Mouse (Mus musculus): ENCODE results near the gene Mgmt. TPM values are rescaled to one million over a fixed set of nuclear protein-coding genes. Genes with fewer than 3 reads are reported as not detected.

Gene Mgmt
- total RNA-seq, 2 experiments from 2014 or later: 1.1 to 1.3 TPM

DNA sequence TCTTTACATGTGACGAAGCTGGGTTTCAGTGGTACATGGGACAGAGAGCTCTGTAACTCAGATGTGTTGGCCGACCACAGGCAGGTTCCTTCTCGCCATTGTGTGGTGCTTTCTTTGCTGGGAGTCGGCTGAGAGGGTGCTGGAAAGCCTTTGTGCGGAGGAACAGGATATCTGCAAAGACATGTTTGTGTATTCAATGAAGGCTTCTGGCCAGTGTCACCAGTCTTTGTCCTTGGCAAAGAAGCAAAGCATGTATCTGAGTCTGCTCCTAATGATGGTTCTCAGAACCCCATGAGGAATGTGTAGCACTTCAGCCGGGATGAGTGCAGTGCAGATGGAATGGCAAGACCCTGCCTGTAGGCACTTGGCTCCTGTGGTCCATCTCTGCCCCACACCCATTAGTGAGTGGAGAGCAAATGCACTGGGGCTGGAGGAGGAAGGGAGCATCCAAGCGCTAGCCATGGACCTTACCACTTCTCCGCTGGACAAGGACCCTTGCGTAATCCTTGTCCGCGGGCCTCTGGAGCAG, 14.3 kb downstream of the Mgmt start:
- no peak for DNase-seq (ENCODE audit: low spot score in 2 of 2)

DNA sequence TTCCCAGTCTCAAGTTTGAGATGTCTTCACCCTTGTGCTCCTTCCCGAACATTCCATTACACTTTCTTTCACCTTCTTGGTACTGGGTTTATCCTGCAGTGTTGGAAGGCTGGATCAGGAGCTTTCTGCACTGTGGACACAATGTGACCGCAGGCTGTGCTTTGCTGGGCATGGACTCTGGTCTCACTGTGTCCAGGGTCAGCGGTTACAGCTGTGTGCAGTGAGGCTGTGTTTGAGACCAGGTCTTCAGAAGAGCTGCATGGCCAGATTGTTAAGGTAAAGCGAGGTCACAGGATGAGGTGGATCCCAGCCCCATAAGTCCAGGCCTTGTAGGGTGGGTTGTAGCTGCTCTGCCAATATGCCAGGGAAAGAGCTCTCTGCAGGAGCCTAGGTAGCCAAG, 18.5 kb downstream of the Mgmt start:
- DNase-seq (ENCODE audit: low spot score in 2 of 2): no peak

DNA sequence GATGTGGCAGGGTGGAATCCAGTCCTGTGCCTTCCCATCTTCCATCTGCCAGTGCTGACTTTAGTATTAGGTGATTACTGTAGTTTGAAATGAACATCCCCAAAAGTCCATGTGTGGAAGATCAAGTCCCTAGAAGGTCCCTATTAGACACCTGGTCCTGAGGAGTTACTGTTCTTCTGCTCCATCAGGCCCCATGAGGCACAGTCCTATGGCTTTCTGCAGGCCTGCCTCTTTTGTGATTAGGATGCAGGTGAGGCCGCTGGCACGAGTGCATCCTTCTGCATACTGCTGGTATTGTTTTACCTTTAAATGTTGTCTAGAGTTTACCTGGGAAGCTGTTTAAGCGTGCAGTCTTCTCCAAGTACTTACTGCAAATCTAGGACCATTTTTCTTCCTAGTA, 21.6 kb downstream of the Mgmt start:
- DNase-seq (ENCODE audit: low spot score in 2 of 2): no peak

DNA sequence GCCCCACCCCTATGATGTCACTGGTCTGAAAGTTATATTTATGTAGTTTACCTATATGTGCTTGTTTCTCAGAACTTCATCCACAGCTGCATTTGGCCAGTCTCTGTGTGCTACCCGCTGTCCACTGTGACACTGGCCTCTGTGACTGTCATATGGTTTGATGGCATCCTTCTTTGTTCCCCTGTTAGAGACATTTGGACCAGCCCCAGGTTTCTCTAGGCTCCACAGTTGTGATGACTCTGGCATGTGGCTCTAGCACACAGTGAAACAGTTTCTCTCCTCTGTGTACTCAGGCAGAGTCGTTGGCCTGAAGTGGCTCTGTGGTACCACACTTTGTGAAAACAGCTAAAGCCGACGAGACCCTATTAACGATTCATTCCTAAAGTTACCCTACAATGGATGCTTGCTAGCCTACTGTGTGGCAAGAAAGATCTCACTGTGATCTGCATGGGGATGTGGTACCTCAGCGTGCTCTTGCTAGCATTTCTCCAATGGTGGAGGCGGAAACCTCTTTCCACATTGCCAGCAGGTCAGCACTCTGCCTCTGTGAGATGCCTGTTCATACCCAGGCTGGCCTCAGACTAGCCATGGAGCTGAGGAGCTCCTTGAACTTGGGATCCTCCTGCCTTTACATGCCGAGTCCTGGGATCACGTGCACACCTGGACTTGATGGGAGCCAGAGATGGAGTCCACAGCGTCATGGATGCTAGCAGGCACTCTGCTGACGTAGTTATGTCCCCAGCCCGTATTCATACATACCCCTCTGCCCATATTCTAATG, 26.8 kb downstream of the Mgmt start:
- no peak for DNase-seq (ENCODE audit: low spot score in 2 of 2)

DNA sequence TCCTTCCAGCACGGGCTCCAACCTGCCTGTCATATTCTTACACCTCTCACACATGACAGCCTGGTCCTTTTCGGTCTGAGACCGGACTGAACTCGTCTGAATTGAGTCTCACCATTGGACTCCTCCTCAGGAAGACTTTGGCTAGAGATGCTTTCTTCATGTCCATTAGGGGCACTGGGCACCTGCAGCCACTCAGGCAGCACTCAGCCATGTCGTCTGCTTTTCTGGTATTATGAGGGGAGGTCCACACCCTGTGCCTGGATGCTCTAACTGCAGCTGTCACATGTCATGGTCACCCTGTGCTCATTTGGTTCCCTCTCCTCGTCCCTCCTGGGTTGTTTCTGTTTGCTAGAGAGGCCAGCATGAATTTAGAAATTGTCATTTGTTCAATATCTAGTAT, 27.8 kb downstream of the Mgmt start:
- no peak for DNase-seq (ENCODE audit: low spot score in 2 of 2)

DNA sequence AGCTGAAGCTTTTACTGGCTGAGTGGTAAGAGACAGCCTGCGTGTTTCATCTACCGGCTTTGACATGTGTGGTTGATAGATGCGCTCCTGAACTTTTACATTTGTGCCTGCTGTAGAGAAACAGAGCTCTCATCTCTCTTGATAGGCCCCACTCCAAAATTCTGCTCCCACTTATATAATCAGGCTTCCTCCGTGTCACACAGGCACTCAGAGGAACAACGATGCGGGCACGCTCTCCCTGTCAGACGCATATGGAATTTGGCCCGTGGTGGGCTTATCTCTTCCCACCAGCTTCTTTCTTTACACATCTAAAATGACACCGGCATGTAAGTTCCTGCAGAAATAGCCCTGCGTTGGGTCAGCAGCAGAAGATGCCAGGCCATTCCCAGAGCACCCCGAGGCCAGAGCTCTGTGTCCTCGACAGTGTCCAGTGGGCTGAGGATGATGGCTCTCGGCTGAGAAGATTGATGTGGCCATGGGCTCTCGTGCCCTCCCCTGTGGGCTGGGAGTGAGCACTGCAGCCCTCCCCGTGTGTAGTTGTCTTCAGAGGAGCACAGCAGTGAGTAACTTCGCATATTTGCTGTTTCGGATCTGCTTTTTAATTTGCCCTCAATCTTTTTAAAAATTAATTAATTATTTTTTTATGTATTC, 30.3 kb downstream of the Mgmt start:
- no peak for DNase-seq (ENCODE audit: low spot score in 2 of 2)

DNA sequence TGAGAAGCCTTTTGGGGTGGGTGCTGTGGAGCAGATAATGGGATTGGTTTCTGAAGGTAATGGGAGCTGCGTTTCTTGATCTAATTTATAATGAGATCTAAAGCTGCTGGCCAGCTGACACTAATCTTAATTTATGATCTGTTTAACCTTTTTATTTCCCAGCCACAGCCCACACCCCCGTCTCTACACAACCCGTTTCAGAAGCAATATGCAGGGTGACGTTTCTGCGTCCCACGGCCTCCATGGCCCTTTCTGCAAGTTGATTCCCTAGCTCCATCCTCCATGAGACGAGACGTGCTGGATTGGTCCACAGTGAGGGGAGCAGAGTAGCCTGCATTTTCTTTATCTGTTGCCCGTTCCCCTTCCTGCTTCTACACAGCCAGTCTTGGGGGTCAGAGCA, 31.8 kb downstream of the Mgmt start:
- no peak for DNase-seq (ENCODE audit: low spot score in 2 of 2)

DNA sequence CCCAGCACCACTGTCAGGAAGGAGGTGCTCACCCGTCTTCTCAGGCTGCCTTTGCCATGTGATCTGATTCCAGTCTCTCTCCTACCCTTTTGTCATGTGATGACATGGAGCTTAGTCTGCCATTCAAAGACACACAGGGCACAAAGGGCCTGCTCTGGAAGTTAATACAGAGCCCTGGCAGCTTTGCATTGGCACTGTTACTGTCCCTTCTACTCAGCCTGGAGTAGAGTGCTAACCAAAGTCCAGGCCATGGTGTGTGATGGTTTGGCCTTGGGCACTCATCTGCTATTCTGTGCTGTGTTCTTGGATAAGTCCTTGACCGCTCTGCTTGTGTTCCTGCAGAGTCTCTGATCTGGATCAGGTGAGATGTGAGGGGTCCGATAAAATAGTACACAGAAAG, 36.0 kb downstream of the Mgmt start:
- DNase-seq (ENCODE audit: low spot score in 2 of 2): no peak

DNA sequence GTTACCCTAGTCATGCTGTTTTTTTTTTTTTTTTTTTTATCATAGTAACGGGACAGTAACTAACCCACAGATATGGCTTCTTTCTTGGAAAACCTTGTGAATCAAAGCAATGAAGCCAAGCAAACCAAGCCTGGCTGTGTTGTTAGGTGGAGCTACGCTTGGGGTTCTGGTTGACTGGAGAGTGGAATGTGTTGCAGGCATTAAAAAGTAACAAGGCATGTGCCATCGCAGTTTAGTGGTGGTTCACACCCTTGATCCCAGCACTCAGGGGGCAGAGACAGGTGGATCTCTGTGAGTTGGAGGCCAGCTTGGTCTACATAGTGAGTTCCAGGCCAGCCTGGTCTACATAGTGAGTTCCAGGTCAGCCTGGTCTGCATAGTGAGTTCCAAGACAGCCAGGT, 39.0 kb downstream of the Mgmt start:
- no peak for DNase-seq (ENCODE audit: low spot score in 2 of 2)

DNA sequence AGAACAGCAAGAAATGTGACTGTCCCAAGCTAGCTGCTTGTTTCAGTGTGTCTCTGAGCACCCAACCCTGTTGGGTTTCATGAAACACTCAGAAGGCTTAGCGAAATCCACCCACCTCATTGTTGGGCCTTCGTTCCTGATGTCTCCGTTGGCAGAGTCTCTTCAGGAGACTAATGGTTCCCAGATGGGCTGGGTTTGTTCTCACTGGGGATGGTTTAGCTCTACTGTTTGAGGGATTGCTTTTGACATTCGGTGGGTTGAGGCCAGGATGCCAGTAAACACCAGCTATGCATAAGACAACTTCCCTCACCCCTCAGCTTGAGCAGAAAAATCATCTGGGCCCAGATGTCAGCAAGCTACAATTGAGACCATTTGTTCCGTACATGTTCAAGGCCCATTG, 39.9 kb downstream of the Mgmt start:
- DNase-seq (ENCODE audit: low spot score in 2 of 2): no peak

DNA sequence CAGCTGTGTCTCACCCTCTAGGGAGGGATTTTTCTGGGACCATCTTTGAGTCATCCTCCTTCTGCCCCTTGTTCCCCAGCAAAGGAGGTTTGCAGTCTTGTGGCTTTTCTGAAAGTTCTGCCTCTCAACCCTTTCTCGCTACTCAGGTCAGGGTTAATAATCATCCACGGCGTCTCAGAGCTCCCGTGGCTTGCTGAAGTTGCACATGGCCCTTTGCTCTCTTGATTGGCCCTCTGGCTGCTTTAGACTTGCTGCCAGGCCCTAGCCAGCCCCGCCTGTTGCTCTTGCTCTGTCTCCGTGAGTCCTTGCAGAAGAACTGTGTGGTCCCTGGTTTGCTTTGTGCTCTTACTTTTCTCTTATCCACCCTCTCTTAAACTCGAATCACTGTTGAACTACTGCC, 40.4 kb downstream of the Mgmt start:
- DNase-seq (ENCODE audit: low spot score in 2 of 2): no peak

DNA sequence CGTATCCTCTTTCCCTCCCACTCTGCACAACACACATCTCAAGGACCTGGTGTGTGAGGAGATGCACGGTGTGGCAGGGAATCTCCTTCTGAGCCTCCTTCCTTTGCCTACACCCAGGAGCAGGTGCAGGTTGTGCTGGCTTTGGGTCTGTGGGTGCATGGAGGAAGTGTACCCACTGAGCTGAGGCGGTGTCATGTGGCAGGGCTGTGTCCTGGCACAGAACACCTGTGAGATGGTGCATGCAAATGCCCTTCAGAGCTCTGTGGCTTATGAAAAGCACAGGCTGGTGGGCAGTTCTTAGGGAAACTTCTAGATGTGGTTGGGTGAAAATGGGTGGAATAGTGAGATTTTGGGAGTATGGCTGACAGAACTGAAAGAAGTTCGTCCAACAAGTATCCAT, 44.0 kb downstream of the Mgmt start:
- DNase-seq (ENCODE audit: low spot score in 2 of 2): no peak

DNA sequence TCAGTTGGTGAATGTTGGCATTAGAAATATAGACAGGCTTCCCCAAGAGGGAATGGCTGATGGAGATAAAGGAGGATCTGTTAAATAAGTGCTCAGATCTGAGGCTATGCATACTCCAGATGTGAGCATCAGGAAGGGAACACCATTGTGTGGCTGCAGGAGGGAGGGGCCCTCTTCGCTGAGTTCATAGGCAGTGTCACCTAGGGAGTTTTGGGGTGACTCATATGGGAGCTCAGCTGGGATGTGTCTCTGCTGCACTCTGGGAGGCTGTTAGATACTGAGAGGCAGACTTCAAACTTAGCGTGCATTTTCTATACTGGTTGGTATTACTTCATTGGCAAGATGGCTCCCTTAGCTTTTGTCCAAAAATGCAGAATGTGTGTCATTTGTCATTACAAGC, 48.0 kb downstream of the Mgmt start:
- no peak for DNase-seq (ENCODE audit: low spot score in 2 of 2)

DNA sequence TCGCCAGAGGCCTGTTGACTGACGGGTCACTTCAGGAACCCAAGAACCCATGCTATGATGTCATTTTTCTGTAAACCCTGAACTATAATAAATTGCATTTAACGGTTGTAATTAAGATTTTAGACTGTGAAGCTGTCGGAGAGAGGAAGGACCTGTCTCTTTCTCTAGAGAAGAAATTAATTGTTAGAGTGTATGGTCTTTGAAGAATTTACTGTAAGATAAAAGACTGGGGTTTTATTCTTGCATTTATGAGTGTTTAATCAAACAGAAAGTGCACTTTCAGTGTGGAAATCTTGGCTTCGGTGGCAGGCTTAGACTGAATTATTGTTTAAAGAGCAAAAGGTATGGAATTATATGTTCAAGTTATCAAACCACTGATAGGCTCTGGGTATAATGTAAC, 49.5 kb downstream of the Mgmt start:
- no peak for DNase-seq (ENCODE audit: low spot score in 2 of 2)

DNA sequence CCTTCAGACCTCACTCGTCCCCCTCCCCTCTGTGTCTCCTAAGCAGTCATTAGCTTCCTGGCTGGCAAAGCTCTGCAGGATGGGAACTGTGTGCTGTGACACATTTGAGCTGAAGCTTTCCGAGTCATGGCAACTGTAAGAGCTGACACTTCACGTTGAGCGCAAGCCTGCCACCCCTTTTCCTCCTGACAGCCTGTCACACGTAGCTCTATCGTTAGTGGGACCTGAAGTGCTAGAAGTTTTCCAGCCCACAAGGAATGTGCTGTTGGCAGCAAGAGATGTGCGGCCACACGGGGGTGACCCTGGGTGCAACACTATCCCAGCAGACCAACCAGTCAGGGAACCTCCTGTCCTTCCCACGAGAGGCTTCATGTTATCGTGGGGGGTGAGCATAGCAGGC, 51.3 kb downstream of the Mgmt start:
- DNase-seq (ENCODE audit: low spot score in 2 of 2): no peak

DNA sequence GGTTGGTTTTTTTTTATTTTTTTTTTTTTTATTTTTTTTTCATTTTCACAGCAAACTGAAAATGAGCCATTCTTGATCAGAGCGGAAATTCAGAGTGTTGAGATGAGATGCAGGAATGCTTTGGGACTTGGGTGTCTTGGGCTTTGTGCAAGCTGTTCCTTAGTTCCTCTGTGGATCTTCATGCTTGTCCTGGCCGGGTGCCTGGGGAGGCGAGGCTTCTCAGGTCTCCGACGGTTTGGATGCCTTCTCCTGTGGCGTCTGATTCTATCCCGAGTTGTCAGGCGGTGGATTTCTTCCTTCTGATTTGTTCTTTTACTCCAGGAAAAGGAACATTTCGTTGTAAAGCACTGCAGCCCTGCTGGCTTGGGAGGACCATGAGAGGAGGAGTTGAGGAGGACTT, 51.7 kb downstream of the Mgmt start:
- no peak for DNase-seq (ENCODE audit: low spot score in 2 of 2)

DNA sequence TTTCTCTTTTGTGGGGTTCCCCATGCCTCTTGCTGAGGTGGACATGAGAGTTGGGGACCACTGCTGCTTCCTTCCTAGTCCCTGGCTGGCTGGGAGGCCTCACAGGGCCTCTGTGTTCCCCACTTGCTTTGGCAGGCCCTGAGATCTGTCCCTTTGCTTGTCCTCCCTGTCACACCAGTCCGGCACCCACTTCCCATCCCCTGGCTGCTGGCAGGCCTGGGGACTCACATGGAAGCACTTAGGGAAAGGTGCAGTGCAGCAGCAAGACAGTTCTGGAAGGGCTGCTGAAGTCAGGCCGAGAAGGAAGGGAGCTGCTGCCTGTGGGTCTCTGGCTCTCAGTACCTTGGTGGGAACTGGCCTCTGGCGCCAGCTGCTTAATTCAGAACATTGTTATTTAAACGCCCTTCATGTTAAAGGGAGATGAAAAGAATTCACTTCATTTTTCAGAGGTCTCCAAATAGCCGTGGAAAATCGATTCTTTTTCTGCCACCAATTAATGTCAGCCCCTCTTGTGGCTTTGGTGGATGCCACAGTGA, 53.9 kb downstream of the Mgmt start:
- no peak for DNase-seq (ENCODE audit: low spot score in 2 of 2)

DNA sequence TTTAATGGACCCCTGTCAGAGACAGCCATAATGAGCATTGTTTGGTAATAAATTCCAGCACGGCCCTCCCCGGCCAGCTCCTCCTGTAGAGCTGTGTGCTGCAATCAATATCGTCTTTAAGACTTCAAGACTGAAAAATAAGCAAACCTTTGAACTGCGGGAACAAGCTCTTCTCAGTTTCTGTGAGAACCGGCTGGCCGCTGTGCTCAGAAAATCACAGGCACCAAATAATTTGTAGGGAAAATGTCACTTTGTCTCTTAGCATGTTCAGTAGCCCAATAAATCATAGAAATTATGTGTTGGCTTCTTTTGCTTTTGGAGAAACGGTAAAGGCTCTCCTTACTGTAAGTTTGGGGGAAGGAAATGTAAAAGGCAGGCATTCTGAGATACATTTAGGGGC, 58.2 kb downstream of the Mgmt start:
- no peak for DNase-seq (ENCODE audit: low spot score in 2 of 2)

DNA sequence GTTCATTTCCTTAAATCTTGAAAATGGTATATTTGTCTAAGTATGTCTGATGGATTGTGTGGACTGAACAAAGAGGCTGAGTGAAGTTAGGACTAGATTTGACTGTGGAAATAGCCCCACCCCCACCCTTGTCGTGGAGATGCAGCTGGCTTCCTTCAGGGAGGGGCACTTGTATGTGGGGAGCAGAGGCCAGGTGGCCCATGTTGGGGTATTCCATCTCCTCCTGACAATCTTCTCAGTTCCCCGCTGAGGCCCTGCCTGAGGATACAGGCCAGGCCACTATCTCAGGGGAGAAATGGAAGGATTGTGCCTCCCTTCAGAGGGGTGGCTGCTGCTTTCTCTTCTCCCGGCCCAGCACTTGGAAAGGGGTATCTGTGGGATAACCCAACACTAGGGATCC, 58.8 kb downstream of the Mgmt start:
- no peak for DNase-seq (ENCODE audit: low spot score in 2 of 2)

DNA sequence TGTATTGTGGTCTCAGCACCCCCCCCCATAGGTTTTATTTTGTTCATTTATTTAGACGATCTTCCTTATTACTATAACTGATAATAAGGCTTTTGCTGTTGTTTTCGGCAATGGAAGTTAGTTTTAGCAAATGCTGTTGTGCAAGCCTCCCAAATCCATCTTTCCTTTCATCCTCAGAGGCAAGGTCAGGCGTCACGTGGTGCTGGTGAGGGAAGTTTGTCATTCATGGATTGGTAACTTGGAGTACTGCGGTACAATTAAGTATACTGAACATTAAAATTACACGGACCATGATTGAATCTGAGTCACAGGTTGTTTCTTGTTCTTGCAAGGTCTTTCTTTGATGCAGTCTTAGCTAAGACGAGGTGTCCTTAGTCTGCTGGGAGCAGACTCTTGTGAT, 77.9 kb downstream of the Mgmt start:
- DNase-seq (ENCODE audit: low spot score in 2 of 2): no peak

DNA sequence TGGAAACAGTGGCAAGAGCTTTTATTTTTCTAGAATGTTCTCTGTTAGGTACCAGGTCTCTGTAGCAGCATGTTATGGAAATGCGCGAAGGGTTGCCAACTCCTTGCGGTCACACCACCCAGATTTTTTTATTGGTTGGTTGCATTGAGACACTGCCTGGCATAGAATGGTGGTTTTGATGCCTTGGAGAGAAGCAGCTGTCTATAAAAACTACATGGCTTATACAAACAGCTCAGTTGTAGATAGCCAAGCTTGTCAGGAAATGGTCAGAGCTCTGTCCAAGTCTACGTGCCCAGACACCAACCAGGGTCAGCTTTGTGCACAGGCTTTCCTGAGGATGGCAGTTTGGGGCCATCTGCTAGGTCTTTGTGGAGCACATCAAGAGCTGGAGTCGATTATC, 80.6 kb downstream of the Mgmt start:
- DNase-seq (ENCODE audit: low spot score in 2 of 2): no peak

DNA sequence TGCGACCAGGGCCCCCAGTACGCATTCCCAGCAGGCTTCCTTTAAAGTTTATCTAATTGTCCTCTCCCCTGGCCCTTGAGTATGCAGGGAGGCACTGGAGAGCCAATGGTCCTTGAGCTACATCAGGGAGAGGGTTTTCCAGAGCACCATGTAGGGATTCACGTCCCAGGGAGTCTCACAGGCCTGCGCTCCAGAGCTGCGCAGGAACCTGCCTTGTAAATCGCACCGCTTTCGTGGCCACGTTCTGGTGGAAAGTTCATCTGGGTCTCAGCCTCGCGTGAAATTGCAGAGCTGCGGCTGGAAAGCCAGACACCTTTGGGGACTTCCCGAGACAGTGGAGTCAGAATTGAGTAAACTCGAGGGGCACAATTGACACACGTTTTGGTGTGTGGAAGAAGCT, 103.0 kb downstream of the Mgmt start:
- no peak for DNase-seq (ENCODE audit: low spot score in 2 of 2)

DNA sequence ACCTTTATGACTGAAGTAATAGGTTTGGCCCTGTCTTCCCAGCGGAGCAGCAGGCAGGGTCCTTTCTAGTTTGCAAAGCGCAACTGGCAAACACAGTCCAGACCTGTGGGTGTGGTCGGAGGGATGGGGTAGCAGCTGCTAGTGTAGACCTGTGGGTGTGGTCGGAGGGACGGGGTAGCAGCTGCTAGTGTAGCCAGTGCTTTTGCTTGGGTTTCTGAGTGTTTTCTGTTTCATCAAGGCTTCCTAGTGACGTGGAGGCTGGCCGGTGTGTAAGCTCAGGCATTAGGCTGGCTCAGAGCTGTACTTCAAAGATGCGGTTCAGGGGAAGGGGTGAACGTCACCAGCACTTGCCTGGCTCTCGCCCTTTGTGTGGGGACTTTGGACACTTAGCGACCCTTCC, 106.3 kb downstream of the Mgmt start:
- no peak for DNase-seq (ENCODE audit: low spot score in 2 of 2)
